21 mouse cellular contexts compared by ENCODE assay signal in the genomic region with DNA sequence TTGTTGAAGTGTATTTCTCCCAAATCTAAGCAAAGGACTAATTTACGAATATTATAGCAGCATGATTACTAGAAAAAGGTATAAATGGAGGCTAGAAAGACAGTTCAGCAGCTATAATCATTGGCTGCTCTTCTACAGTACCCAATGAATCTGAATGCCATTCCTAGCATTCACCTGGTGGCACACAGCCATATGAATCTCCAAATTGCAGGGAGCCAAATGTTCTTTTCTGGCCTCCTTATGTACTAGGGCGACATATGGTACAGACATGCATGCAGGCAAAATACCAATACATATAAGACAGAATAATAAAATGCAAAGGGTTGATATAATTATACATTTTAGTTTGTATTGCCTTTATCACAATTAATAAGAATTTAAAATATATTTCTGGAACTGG.
DNase-seq lines count a peak whose midpoint lies in the region; ATAC-seq lines count a peak whose summit lies in the region.
"Had no signal": no experiment of that assay in that cellular context is flagged by ENCODE, and none has a peak within 500 bp of the region (broad histone marks: within the 10 kb centered on the region; RNA-seq: fewer than 3 reads in every experiment).

No protein-coding gene starts in this region.

- DNase-seq in cerebellum, postnatal 4 days (ENCODE audit: low spot score in 2 of 2) = no peak
- DNase-seq in cerebellum, adult 18-20 months = peak; percentile 37 to 46
- DNase-seq in cerebellum, adult 9-11 months = peak; percentile 46
- peak; percentile 41 to 55 for DNase-seq in cerebellum, postnatal 36 days
- no peak for DNase-seq in left cerebral cortex, postnatal 14 days (ENCODE audit: low spot score in 2 of 2)
- no peak for DNase-seq in kidney, postnatal 25 days
- DNase-seq: adrenal gland, postnatal 10 days; B cell, adult 2 months; forebrain, postnatal 0 days; gastrocnemius, postnatal 14 days; kidney, adult 18-20 months had no signal

- H3K4me1 ChIP-seq in midbrain, embryonic 13.5 days (replicated peaks) = no peaks in the 10 kb centered on the region
- H3K4me1 ChIP-seq: embryonic facial prominence, embryonic 15.5 days; heart, embryonic 12.5 days; hindbrain, embryonic 10.5 days; intestine, embryonic 15.5 days had no signal

- H3K9ac ChIP-seq in midbrain, embryonic 13.5 days (replicated peaks) = no peak overlapping the region
- H3K9ac ChIP-seq: embryonic facial prominence, embryonic 15.5 days; forebrain, postnatal 0 days; heart, embryonic 12.5 days; hindbrain, embryonic 14.5 days; intestine, embryonic 15.5 days had no signal

- no peaks in the 10 kb centered on the region for H3K27me3 ChIP-seq in midbrain, embryonic 13.5 days
- H3K27me3 ChIP-seq: embryonic facial prominence, embryonic 15.5 days; heart, embryonic 12.5 days; intestine, embryonic 15.5 days had no signal

- H3K4me2 ChIP-seq in midbrain, embryonic 13.5 days (replicated peaks) = no peak overlapping the region
- H3K4me2 ChIP-seq: embryonic facial prominence, embryonic 15.5 days; heart, embryonic 12.5 days; hindbrain, embryonic 14.5 days; intestine, embryonic 15.5 days had no signal

- 78% methylated on average over 2 of the region's 2 CpGs for WGBS in midbrain, embryonic 13.5 days

- H3K4me3 ChIP-seq in midbrain, embryonic 13.5 days (replicated peaks) = no peak overlapping the region
- H3K4me3 ChIP-seq: embryonic facial prominence, embryonic 15.5 days; erythroblast, embryonic 14.5 days; heart, embryonic 12.5 days; hindbrain, embryonic 10.5 days; intestine, embryonic 15.5 days had no signal

- ATAC-seq in cerebellum, adult (ENCODE audit: insufficient number of reproducible peaks, low FRiP score, low TSS enrichment) = peak; percentile 80
- ATAC-seq in midbrain, embryonic 13.5 days = no peak
- ATAC-seq: CD4-positive, CD25-positive, alpha-beta regulatory T cell, adult 4 months; forebrain, postnatal 0 days; intestine, embryonic 15.5 days had no signal

- H3K36me3 ChIP-seq in midbrain, embryonic 13.5 days = no peaks in the 10 kb centered on the region
- H3K36me3 ChIP-seq: embryonic facial prominence, embryonic 15.5 days; G1E; heart, embryonic 12.5 days; hindbrain, embryonic 10.5 days; intestine, embryonic 15.5 days had no signal

- intact Hi-C loops in left cerebral cortex, postnatal 14 days (cut with DNase I) = no loop called here

- no peaks in the 10 kb centered on the region for H3K9me3 ChIP-seq in midbrain, embryonic 13.5 days
- H3K9me3 ChIP-seq: embryonic facial prominence, embryonic 15.5 days; heart, embryonic 12.5 days; hindbrain, embryonic 10.5 days; intestine, embryonic 15.5 days had no signal

- no peak overlapping the region for H3K27ac ChIP-seq in midbrain, embryonic 13.5 days
- H3K27ac ChIP-seq: embryonic facial prominence, embryonic 15.5 days; hindbrain, embryonic 10.5 days; hindbrain, embryonic 14.5 days; intestine, embryonic 15.5 days had no signal

Comparison
In these comparisons a context has a peak if more than half of its experiments do, and no peak if none do; other contexts are left out.
1. DNase-seq: peak in cerebellum, adult 18-20 months (2 of 2), cerebellum, adult 9-11 months (single experiment) and cerebellum, postnatal 36 days (2 of 2); none in cerebellum, postnatal 4 days (0 of 2), left cerebral cortex, postnatal 14 days (0 of 2) and kidney, postnatal 25 days (0 of 2).